Mouse (Mus musculus) ES-Bruce4 (cell line): ENCODE measurements around the gene Pttg1ip. TPM values are rescaled to one million over a fixed set of nuclear protein-coding genes. Genes with fewer than 3 reads are reported as not detected.

Experiments used
- H3K27ac ChIP-seq: 2 replicates; pipeline ENCODE4 v1.5.1; 2012; ENCODE audit warnings: low read length, inconsistent platforms; ENCODE audit not compliant: insufficient read depth
- H3K27me3 ChIP-seq: 2 replicates; pipeline ENCODE4 v1.6.1; 2012; ENCODE audit warnings: mild to moderate bottlenecking, low read length, inconsistent platforms; ENCODE audit not compliant: control insufficient read depth, poor library complexity, insufficient read depth, severe bottlenecking
- H3K36me3 ChIP-seq: 2 replicates; pipeline ENCODE4 v1.6.1; 2012; ENCODE audit warnings: inconsistent platforms, mild to moderate bottlenecking, low read length, moderate library complexity; ENCODE audit not compliant: control insufficient read depth, poor library complexity, insufficient read depth, severe bottlenecking
- H3K4me1 ChIP-seq: one replicate; pipeline ENCODE4 v1.8.1; 2011; ENCODE audit warnings: low read length; ENCODE audit not compliant: control insufficient read depth, insufficient read depth
- H3K4me3 ChIP-seq: 2 replicates; pipeline ENCODE4 v1.5.1; 2011; ENCODE audit warnings: low read depth, mild to moderate bottlenecking, low read length
- H3K9ac ChIP-seq: 2 replicates; pipeline ENCODE4 v1.6.1; 2012; ENCODE audit warnings: low read depth, mild to moderate bottlenecking, inconsistent platforms; ENCODE audit not compliant: poor library complexity, severe bottlenecking
- H3K9me3 ChIP-seq: replicated peaks from 2 replicates; pipeline ENCODE4 v1.6.1; 2012; ENCODE audit warnings: mild to moderate bottlenecking, low read length, inconsistent platforms; ENCODE audit not compliant: control insufficient read depth, poor library complexity, insufficient read depth, severe bottlenecking
- CTCF ChIP-seq: IDR thresholded peaks from one replicate; pipeline ENCODE4 v1.8.1; 2011; ENCODE audit warnings: low read depth, low read length
- EP300 ChIP-seq: IDR thresholded peaks from 2 replicates; pipeline ENCODE4 v1.6.1; 2011; ENCODE audit warnings: low read depth, low read length; ENCODE audit not compliant: insufficient read depth
- POLR2A ChIP-seq: IDR thresholded peaks from one replicate; pipeline ENCODE4 v1.8.1; 2011; ENCODE audit warnings: low read length; ENCODE audit not compliant: insufficient read depth
- polyA plus RNA-seq: library from polyadenylated mRNA; stranded (reverse); fragments of >200 nt; gene quantifications from 2 replicates; pipeline ENCODE4 v1.2.4, GENCODE M21; 2011; ENCODE audit warnings: low read depth; ENCODE audit not compliant: missing spikeins, insufficient read depth, insufficient read length

Gene Pttg1ip
- polyA plus RNA-seq, 1 experiment, result 89.6 TPM

DNA sequence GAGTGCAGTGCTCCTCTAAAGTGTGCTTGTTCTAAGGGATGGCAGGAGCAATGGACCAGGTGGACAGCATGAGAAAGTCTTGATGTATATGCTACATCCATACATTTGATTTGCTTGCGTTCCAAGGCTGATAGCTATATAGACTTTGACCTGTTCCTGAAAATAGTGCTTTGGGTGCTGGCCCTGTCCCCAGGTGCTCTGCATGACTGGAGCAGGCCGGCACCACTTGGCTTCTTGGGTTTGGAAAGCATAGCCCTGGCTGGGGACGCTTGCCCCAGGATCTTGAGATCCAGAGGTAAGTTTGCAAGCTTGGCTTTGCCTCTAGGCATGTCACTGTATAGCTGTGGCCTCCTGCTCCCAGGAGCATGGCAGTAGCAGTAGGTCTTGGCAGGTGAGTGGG is 5.1 kb downstream of the Pttg1ip start:
- no peak for TF ChIP-seq CTCF
- TF ChIP-seq EP300, result no peak
- no peak for TF ChIP-seq POLR2A
- H3K9me3 ChIP-seq, result no peaks in the 10 kb centered on the region
- H3K4me1 ChIP-seq, result peaks cover 13% of the 10 kb centered on the region
- no peaks in the 10 kb centered on the region for H3K27me3 ChIP-seq
- no peaks in the 10 kb centered on the region for H3K36me3 ChIP-seq
- H3K27ac ChIP-seq, result no peak overlapping the region
- H3K4me3 ChIP-seq, result no peak overlapping the region
- H3K9ac ChIP-seq, result no peak overlapping the region

DNA sequence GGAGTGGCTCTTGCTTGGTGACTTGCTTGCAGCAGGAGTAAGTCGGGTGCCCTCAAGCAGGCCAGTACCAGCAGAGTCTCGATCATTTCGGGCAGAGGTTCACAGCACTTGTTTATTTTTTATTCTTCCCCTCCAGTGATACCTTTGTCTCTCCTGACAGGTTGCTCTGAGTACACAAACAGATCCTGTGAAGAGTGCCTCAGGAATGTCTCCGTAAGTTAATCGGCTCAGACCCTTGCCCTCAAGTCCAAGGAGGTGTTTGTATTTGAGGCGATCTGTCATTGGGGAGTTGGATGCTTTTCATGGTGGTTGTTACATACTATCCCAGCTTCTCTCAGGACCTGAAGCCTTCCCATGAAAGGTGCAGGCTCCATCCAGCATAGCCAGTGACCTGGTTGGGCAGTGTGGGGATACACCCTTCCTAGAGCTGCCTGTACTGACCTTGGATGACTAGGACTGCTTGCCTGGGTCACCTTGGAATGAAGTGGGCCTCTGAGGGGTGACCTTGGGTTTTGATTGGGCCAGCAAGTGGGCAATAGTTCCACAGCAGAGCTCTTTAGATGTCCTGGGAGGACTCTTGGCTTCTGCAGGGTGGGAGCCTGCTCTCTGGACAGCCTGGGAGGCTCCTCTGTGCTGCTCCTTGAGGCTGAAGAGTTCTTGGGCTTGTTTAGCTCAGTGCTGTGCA is 5.7 kb downstream of the Pttg1ip start:
- no peak for TF ChIP-seq EP300
- no peak for TF ChIP-seq CTCF
- TF ChIP-seq POLR2A, result no peak
- Histone ChIP-seq H3K9me3 (no peaks in the 10 kb centered on the region), H3K9ac (no peak overlapping the region), H3K27ac (no peak overlapping the region), H3K27me3 (no peaks in the 10 kb centered on the region), H3K4me1 (peaks cover 13% of the 10 kb centered on the region), H3K4me3 (no peak overlapping the region), H3K36me3 (no peaks in the 10 kb centered on the region)

DNA sequence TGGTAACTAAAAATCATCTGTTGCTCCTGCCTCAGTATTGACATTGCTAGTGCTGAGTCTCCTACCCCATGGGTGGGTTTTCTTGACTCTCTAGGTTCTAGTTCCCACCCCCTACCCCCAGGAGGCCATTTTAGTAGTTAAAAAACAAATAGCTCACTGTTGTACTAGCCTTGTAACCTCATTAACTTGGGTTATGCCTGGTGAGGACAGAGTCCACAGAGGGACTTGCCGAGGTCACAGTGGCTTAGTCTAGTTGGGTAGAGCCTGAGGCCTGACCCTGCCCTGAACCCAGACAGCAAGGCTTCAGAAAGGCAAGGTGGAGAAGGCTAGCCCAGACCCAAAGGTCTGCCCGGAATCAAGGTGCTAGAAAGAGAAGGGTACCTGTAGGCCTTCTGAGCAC is 6.5 kb downstream of the Pttg1ip start:
- Histone ChIP-seq H3K9me3 (no peaks in the 10 kb centered on the region), H3K27me3 (no peaks in the 10 kb centered on the region), H3K36me3 (no peaks in the 10 kb centered on the region; the same call in 1 of the 2 replicates), H3K4me1 (peaks cover 12% of the 10 kb centered on the region), H3K4me3 (no peak overlapping the region), H3K27ac (no peak overlapping the region), H3K9ac (no peak overlapping the region)
- TF ChIP-seq POLR2A (no peak), CTCF (no peak)

DNA sequence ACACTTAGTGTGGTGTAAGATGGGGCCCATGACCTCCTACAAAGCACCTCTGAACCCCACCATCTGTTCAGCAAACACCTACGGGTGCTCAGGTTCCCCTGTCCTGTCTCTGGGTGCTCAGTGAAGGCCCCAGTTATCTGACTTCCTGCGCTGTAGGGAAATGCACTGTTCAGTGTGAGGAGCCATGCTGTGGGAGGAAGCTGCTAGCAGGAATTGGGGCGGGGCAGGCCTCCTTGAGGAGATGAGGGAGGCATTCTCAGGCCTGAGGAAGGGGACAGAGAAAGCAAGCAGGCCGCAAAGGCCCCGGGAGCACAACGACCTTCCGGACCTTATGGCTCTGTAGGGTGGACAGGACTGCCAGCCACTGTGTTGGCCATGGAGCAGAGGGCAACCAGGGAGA is 7.6 kb downstream of the Pttg1ip start:
- no peak for TF ChIP-seq CTCF
- no peak for TF ChIP-seq POLR2A
- TF ChIP-seq EP300, result no peak
- no peak overlapping the region for H3K9ac ChIP-seq
- peaks cover 8% of the 10 kb centered on the region for H3K4me1 ChIP-seq
- H3K27ac ChIP-seq, result no peak overlapping the region
- H3K36me3 ChIP-seq, result peaks cover 10% of the 10 kb centered on the region
- H3K4me3 ChIP-seq, result no peak overlapping the region
- no peaks in the 10 kb centered on the region for H3K27me3 ChIP-seq
- H3K9me3 ChIP-seq, result no peaks in the 10 kb centered on the region

DNA sequence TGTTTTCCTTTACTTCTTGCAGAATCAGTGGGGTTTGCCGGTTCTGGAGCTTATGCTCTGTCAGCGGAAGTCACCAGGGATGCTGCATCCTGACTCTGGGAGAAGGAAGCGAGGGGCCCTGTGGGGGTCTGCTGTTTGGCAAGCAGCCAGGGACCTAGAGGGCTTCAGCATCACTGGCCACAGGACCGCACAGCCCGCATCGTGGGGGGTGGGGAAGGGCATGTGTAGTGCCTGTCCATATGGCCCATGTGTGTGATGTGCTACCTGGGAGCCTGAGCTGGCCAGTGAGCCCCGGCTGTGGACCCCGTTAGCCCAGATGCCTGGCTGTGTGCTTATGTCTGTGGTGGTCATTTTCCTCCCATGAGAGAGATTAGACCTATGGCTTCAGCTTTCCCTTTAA is 8.2 kb downstream of the Pttg1ip start:
- TF ChIP-seq EP300, result no peak
- no peak for TF ChIP-seq POLR2A
- TF ChIP-seq CTCF, result no peak
- no peaks in the 10 kb centered on the region for H3K27me3 ChIP-seq
- H3K9ac ChIP-seq, result no peak overlapping the region
- H3K4me3 ChIP-seq, result no peak overlapping the region
- H3K4me1 ChIP-seq, result peaks cover 8% of the 10 kb centered on the region
- no peak overlapping the region for H3K27ac ChIP-seq
- H3K36me3 ChIP-seq, result peaks cover 13% of the 10 kb centered on the region
- H3K9me3 ChIP-seq, result no peaks in the 10 kb centered on the region

DNA sequence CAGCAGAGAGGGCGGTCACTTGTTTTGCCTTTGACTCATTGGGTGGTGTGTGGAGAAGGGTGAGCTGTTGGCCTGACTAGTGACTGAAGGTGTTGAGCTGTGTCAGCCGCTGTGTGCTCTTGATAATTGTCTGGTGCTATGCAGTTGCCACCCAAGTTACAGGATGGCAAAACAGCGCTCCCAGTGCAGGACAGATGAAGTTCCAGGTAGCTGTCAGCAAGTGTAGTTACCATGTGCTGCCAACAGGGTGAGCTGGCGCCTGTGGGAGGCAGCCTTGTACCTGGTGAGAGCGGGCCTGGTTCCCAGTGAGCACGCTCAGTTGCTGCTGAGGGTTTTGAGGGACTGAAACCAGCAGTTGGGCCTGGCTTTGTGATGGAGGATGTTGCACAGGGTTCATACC is 9.3 kb downstream of the Pttg1ip start:
- TF ChIP-seq EP300 (peak; percentile 51; the same call in 1 of the 2 replicates), CTCF (peak; percentile 94), POLR2A (no peak)
- H3K36me3 ChIP-seq, result peaks cover 13% of the 10 kb centered on the region

More for the DNA sequence above, 9.3 kb downstream of the Pttg1ip start:
- Histone ChIP-seq H3K4me1 (peaks cover 8% of the 10 kb centered on the region), H3K9me3 (no peaks in the 10 kb centered on the region), H3K27me3 (no peaks in the 10 kb centered on the region), H3K27ac (no peak overlapping the region), H3K4me3 (no peak overlapping the region), H3K9ac (no peak overlapping the region)
